Mouse (Mus musculus) CD4-positive naive resting alpha-beta T cell, adult 57 days (primary cell): ENCODE measurements around the gene Cacna1h. TPM values are rescaled to one million over a fixed set of nuclear protein-coding genes. Genes with fewer than 3 reads are reported as not detected.

Experiments used
- total RNA-seq: library from RNA; stranded (reverse); gene quantifications from one replicate; pipeline ENCODE4 v1.2.4, GENCODE M21; 2023

The Cacna1h gene
- total RNA-seq = 0.74 TPM

GRCm38 (mm10) chr17:25433617-25434606 lies at the start of gene Cacna1h:
Gene Cacna1h, minus strand, starts transcription at chr17:25433783.

DNA sequence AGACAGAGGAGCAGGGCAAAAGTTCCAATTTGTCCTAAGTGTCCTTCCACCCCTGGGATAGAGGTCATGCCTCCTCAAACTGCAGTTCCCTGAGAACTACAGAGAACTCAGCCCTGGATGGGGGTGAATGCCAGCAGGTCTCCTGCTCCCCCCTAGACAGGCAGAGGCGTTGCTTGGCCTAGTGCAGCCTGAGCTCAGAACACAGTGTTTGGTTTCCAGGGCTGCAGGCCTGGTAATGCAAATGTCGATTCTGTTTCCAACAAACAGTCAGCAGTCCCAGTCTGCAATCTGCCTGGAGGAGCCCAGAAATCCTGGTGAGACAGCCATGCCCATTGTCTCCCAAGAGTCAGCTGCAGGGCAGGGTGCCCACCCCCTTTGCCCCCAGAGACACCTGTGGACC lies 20.7 kb upstream of the Cacna1h start, which contains the start of gene Tekt4:
Gene Tekt4 (plus strand): TSS at position 344 of the 400 bp plus-strand sequence.

GRCm38 (mm10) chr17:25368973-25369372 lies 64.6 kb downstream of the Cacna1h start, which contains the start of gene Tpsg1:
Gene Tpsg1, plus strand, starts transcription at chr17:25369273.

GRCm38 (mm10) chr17:25366005-25366404 lies 67.6 kb downstream of the Cacna1h start, which contains the start of gene Tpsb2:
Gene Tpsb2, plus strand, starts transcription at chr17:25366305.

DNA sequence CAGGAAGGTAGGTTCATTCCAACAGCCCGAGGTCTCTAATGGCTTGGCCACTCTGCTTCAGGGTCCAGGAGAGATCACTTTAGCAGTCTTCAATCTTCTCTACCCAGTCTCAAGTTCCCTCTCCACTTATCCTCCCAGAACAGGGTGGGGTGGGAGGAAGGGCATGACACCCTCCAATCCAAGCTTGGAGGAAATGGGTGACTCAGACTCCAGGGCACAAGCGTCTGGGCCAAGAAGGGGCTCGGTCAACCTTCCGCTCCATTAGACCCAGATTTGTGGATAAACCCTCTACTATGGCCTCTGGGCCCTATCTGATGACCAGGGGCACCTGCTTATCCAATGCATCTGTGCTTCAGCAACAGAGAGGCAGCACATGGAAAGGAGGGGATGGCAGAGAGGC lies 88.1 kb downstream of the Cacna1h start, which contains the start of gene Tpsab1:
Gene Tpsab1 (minus strand): TSS at position 101 of the 400 bp plus-strand sequence.

Other genes with a start within 250 kb of the Cacna1h start
- 15.1 TPM for gene BC003965, start 249.2 kb downstream of the Cacna1h start, total RNA-seq
- gene Unkl, start 245.4 kb downstream of the Cacna1h start, total RNA-seq = 88.2 TPM
- gene Gnptg, start 193.7 kb downstream of the Cacna1h start, total RNA-seq = 43.8 TPM
- gene Tsr3, start 193.6 kb downstream of the Cacna1h start, total RNA-seq = 21.1 TPM
- gene Baiap3, start 177.4 kb downstream of the Cacna1h start, total RNA-seq = 6.6 TPM
- gene Ube2i, start 159.2 kb downstream of the Cacna1h start, total RNA-seq = 415 TPM
- 3.5 TPM for gene Prss34, start 135.4 kb downstream of the Cacna1h start, total RNA-seq
- not detected for gene Prss28, start 125.1 kb downstream of the Cacna1h start, total RNA-seq
- not detected for gene Prss29, start 115.1 kb downstream of the Cacna1h start, total RNA-seq
- not detected for gene Tpsab1, start 88.2 kb downstream of the Cacna1h start, total RNA-seq
- gene Tpsb2, start 67.5 kb downstream of the Cacna1h start, total RNA-seq = not detected
- gene Tpsg1, start 64.5 kb downstream of the Cacna1h start, total RNA-seq = not detected
- gene Tekt4, start 20.8 kb upstream of the Cacna1h start, total RNA-seq = not detected
- not detected for gene Sstr5, start 63.5 kb upstream of the Cacna1h start, total RNA-seq
- gene Sox8, start 136.9 kb upstream of the Cacna1h start, total RNA-seq = 0.30 TPM
- 28.7 TPM for gene Lmf1, start 145.3 kb upstream of the Cacna1h start, total RNA-seq